Mouse (Mus musculus): ENCODE results near the gene Tsga10ip.

Gene Tsga10ip

DNA sequence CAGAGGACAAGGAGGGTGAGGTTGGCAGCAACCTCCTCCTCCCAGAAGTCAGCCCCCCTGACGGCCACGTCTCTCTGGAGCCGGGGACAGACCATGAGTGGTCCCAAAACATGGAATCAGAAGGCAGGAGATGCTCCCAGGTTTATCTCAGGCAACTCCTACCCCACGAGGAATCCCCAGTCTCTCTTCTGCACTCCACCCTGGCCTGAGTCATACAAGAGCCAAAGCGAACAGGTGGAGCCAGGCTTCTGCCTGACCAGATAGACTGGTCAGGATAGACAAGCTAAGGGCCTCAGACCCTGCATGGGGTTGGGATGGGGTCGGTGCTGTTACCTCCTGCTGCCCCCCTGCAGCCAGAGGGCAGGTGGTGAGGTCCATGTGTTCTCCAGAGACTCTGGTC, 54.3 kb downstream of the Tsga10ip start:
- DNase-seq (ENCODE audit: low read depth, low spot score), result no peak

DNA sequence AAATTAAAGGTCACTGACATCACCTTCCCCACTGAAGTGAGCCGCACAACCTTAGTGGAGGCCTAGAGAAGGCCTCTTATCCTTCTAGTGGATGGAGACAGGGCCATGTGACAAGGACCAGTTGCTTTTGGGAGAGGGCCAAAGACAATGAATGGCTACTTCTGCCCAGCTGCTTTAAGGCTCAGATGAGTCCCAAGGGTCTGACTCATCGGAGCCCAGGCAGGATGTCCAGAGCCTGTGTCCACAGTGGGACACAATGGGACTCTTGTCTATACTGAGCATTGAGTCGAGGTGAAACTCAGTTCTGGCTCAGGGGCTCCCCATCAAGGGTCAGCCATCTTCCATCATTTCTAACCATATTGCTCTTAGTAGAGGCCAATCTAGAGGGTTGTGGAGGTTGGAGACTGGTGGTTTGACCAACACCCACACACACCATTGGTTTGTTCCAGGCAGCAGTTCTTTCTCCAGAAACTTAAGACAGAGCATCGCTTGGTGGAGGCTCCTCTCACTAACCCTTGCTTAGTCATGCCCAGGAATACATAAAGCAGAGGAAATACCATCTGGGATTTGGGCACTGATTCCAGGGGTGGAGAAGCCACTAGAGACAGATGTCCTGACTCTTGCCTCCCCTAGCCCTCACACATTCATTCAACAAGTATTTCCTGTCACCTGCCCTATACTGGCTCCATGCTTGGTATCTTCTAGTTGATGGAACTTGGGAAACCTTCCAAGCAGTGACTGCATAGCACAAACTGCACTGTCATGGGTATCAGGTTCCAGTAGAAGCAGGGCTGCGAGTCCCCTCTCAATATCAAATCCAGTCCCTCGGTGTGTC, 56.8 kb downstream of the Tsga10ip start:
- DNase-seq (ENCODE audit: low read depth, low spot score), result no peak

DNA sequence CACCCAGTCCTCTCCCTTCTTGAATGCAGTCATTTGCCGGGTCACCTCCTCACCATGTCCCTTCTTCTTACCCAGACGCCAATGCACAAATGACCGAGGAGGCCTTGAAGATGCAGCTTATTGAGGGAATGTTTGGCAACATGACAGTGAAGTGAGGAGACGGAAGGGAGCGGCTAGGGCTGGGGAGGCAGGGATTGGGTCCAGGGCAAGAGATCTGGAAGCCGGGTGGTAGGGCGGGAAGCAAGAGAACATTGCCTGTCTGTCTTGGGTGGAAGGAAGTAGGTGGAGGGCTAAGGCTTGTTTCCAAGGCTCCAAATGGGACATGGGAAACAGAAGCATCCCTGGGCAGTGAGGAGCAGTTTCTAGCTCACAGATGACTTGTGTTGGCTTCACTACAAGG, 61.0 kb downstream of the Tsga10ip start:
- DNase-seq (ENCODE audit: low read depth, low spot score), result no peak

All from retina, adult 2 months (tissue).